Mouse (Mus musculus): ENCODE measurements around the gene Zscan25.

GRCm38 (mm10) chr5:145230641-145231040, 49.7 kb upstream of the Zscan25 start:
- TF ChIP-seq CTCF (IDR thresholded peaks at IDR 0.05; ENCODE audit: control insufficient read depth, insufficient read depth, insufficient replicate concordance, low read depth, low read length) (no peak), POLR2A (IDR thresholded peaks at IDR 0.05; ENCODE audit: control insufficient read depth, low read depth, low read length) (no peak)

All from testis, adult 2 months (tissue).